Mouse (Mus musculus): Measurements from ENCODE around the gene H2-M10.1. TPM values are rescaled to one million over a fixed set of nuclear protein-coding genes. Genes with fewer than 3 reads are reported as not detected.

Gene H2-M10.1
- polyA plus RNA-seq, 1 experiment from 2014 or later, result not detected

- no peaks in the 10 kb centered on the region for H3K27me3 ChIP-seq (replicated peaks; ENCODE audit: low read depth, poor library complexity, severe bottlenecking)
- 88% methylated on average over 4 of the region's 4 CpGs for WGBS
Measured at GRCm38 (mm10) chr17:36281521-36282245, 44.3 kb downstream of the H2-M10.1 start.

GRCm38 (mm10) chr17:36274776-36275175 is 51.2 kb downstream of the H2-M10.1 start:
- H3K4me1 ChIP-seq, result peaks cover 27% of the 10 kb centered on the region
- no peak overlapping the region for H3K27ac ChIP-seq (replicated peaks)
- no peaks in the 10 kb centered on the region for H3K9me3 ChIP-seq
- peaks cover 63% of the 10 kb centered on the region for H3K36me3 ChIP-seq (replicated peaks)
- no peak overlapping the region for H3K4me3 ChIP-seq
- WGBS, result 95% methylated on average over 4 of the region's 4 CpGs
- no peaks in the 10 kb centered on the region for H3K27me3 ChIP-seq (replicated peaks; ENCODE audit: low read depth, poor library complexity, severe bottlenecking)
- DNase-seq (ENCODE audit: low spot score), result no peak

More at GRCm38 (mm10) chr17:36281521-36282245, 44.3 kb downstream of the H2-M10.1 start:
- Histone ChIP-seq H3K36me3 (replicated peaks) (peaks cover 61% of the 10 kb centered on the region), H3K4me3 (no peak overlapping the region), H3K9me3 (peaks cover 12% of the 10 kb centered on the region; the same call in 1 of the 2 replicates), H3K27ac (replicated peaks) (no peak overlapping the region), H3K4me1 (no peaks in the 10 kb centered on the region)
- DNase-seq (ENCODE audit: low spot score), result no peak

- no peak overlapping the region for H3K27ac ChIP-seq (replicated peaks)
- no peaks in the 10 kb centered on the region for H3K27me3 ChIP-seq (replicated peaks; ENCODE audit: low read depth, poor library complexity, severe bottlenecking)
- 93% methylated on average over 4 of the region's 4 CpGs for WGBS
- no peak for DNase-seq (ENCODE audit: low spot score)
- H3K4me1 ChIP-seq, result peaks cover 27% of the 10 kb centered on the region
- no peaks in the 10 kb centered on the region for H3K9me3 ChIP-seq
- no peak overlapping the region; the same call in 1 of the 2 replicates for H3K4me3 ChIP-seq
- H3K36me3 ChIP-seq (replicated peaks), result peaks cover 56% of the 10 kb centered on the region
Measured at GRCm38 (mm10) chr17:36273796-36274195, 52.2 kb downstream of the H2-M10.1 start.

Other genes with a start within 250 kb of the H2-M10.1 start
- not detected in 2 replicates for gene Gm19684, start 204.5 kb downstream of the H2-M10.1 start, polyA plus RNA-seq (2016; fragmentation: Nextera tagmentation; extraction: Ambion mirVana)
- gene Gm7030, start 196.7 kb downstream of the H2-M10.1 start, polyA plus RNA-seq (2016; fragmentation: Nextera tagmentation; extraction: Ambion mirVana), result not detected in 2 replicates
- 0.11 TPM in 1 of 2 replicates, not detected in the other for gene Gm8909, start 157.6 kb downstream of the H2-M10.1 start, polyA plus RNA-seq (2016; fragmentation: Nextera tagmentation; extraction: Ambion mirVana)
- not detected in 2 replicates for gene H2-T3, start 135.9 kb downstream of the H2-M10.1 start, polyA plus RNA-seq (2016; fragmentation: Nextera tagmentation; extraction: Ambion mirVana)
- 86.2 and 95.7 TPM in 2 replicates for gene Rpp21, start 68.1 kb downstream of the H2-M10.1 start, polyA plus RNA-seq (2016; fragmentation: Nextera tagmentation; extraction: Ambion mirVana)
- 22.5 and 24.2 TPM in 2 replicates for gene Trim39, start 53.9 kb downstream of the H2-M10.1 start, polyA plus RNA-seq (2016; fragmentation: Nextera tagmentation; extraction: Ambion mirVana)
- gene H2-M10.2, start 39.7 kb downstream of the H2-M10.1 start, polyA plus RNA-seq (2016; fragmentation: Nextera tagmentation; extraction: Ambion mirVana), result 0.17 TPM in 1 of 2 replicates, not detected in the other
- gene H2-M10.3, start 42.3 kb upstream of the H2-M10.1 start, polyA plus RNA-seq (2016; fragmentation: Nextera tagmentation; extraction: Ambion mirVana), result not detected in 2 replicates
- not detected in 2 replicates for gene H2-M10.4, start 136.2 kb upstream of the H2-M10.1 start, polyA plus RNA-seq (2016; fragmentation: Nextera tagmentation; extraction: Ambion mirVana)
- gene H2-M11, start 220.9 kb upstream of the H2-M10.1 start, polyA plus RNA-seq (2016; fragmentation: Nextera tagmentation; extraction: Ambion mirVana), result not detected in 2 replicates

All from embryonic facial prominence, embryonic 10.5 days (tissue).